Mouse (Mus musculus): Measurements from ENCODE around the gene Mob3b.

Mob3b gene

DNA sequence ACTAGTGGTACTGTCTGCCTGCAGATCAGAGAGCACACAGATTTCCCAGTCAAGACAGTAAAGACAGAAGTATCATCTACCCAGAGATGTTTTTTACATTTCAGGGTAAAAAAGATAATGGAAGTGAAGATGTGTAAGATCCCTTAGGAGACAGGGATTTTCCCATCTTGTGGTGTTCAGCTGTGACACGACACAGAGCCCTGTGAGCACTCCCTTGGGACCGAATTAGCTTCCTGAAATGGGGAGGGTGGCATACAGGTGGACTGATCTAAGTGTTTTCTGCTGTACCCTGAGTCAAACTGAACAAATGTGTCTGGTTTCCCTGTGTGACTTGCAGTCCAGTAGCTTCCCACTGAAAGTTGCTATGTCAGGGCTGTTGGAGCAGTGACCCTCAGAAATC is 42.3 kb downstream of the Mob3b start:
- DNase-seq (ENCODE audit: low read depth, low spot score) = no peak

DNA sequence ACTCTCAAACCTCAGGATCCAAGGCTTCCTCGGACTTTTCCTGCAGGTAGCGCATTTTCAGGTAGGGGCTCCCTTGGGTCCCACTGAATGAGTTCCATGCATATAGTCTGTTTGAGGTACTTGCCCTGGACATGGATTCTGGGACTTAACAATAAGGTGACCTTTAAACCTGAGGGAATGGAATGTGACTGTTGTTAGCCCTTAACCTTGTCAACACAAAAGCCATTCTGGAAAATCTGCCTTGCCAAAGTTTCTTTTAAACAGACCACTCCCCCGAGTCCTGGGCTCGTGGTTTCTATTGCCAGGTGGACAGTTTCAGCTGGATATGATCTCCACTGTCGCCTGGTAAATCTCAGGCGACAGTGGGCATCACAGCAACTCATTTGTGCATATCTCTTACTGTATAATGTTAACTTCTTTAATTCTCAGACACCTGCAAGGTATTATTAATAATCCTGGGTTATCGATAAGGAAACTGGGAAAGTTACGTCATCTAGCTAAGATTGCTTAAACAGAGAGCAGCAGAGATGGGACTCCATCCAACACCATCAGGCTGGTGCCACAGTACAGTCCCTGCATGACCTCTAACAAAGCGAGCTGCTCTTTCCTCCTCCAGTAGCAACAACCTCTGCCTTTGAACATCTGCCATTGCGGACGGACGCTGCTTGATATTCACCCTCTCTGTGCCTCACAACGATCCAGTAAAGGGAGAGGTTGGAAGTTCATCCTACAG is 43.6 kb downstream of the Mob3b start:
- DNase-seq (ENCODE audit: low read depth, low spot score) = no peak

DNA sequence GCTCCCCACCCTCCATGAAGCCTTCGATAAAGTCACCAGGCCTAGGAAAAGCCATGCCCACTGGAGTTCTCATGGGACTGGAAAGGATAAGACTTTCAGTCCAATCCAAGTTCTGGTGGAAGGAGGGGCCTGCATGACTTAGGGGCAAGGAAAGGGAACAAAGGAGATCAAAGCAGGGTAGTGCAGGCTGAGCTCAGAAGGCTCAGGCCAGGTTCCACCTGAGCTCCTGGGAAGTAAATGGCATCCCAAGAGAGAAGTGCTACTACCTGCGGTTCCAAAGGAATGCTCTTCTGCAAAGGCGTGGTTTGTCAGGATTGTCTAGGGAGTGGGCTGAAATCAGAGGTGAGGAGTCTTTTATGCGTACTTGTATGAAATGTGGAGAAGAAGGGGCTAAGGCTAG is 44.8 kb downstream of the Mob3b start:
- DNase-seq (ENCODE audit: low read depth, low spot score) = no peak

DNA sequence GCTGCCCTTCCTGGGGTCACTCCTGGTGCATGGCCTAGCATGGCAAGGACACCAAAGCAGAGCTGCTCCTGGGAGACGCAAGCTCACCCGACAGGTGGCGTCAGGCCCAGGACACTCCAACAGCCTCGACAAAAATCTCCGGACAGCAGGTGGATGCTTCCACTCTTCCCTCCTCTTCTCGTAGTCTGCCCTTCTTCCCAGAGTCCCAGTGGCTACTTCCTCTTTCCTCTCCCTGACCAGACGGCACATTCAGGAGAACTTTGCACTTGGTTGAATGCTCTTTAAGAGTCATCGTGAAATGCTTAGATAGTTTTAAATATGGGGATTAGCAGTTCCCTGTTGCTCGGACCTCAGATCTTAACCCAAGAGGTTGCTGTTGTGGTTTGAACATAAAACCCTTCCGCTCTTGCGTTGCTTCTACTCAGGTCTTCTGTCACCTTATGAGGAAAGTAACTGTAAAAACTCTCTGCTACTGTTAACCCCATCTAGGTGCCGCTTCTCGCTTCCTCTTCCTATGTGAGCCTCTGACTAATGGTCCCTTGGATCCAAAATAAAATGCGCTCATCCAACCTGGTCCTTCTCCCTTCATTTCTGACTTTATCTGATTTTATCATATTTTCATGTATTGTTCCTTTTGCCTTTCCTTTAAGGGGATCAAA is 52.0 kb downstream of the Mob3b start:
- no peak for DNase-seq (ENCODE audit: low read depth, low spot score)

DNA sequence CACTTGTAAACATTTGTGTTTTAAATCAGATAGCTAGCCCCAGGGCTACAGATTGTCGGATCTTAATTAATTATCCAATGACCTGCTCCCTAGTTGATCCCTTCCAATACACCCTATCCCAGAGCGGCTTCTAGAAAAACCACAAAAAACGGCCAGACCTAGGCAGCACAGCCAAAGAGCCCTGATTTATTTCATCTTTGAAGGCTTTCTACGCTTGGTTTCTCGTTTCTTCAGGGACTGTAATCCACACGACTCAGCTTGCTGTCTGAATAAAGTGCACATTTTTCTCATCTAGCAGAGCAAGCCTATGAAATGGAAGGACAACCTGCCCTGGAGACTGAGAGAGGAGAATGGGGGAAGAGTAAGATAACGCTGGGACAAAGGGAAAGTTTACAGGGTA is 56.1 kb downstream of the Mob3b start:
- DNase-seq (ENCODE audit: low read depth, low spot score) = no peak

DNA sequence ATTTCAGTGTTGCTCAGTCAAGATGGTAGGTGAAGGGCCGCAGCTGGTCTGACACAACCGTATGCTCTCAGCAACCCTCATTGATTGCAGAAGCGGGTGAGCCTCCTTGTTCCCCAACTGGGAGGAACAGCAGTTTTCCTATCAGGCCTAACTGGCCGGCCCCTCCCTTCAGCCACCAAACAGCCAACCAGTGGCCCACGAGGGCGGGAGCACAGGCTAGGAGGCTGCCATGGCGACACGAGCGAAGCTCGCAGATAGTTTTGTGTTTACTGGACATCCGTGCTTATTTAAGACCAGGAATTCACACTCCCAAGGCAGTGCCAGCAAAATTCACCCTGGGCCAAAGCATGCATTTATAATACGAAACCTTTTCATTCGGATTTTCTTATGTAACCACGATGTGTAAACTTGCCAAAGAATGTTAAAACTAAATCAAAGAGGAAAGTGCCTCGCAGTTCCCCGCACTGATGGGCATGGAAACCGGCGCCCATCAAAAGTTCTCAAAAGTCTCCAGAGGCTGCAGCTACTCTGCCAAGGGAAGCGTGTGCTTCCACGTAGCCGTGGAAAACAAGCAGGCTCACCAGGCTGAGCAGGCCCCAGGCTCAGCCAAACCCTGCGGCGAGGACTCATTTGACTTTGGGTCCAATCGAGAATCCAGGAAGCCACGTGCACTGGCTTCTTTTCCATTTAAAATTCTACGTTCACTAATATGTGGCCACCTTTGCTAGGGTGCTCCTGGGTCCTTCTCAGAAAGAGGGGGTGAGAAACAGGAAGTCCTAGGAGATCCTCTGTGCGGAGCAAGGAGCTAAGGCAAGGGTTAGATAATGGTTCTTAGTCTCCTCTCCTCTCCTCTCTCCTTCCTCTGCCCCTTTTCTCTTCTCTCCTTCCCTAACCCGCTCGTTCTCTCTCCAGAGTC is 57.2 kb downstream of the Mob3b start:
- DNase-seq (ENCODE audit: low read depth, low spot score) = peak; percentile 77

DNA sequence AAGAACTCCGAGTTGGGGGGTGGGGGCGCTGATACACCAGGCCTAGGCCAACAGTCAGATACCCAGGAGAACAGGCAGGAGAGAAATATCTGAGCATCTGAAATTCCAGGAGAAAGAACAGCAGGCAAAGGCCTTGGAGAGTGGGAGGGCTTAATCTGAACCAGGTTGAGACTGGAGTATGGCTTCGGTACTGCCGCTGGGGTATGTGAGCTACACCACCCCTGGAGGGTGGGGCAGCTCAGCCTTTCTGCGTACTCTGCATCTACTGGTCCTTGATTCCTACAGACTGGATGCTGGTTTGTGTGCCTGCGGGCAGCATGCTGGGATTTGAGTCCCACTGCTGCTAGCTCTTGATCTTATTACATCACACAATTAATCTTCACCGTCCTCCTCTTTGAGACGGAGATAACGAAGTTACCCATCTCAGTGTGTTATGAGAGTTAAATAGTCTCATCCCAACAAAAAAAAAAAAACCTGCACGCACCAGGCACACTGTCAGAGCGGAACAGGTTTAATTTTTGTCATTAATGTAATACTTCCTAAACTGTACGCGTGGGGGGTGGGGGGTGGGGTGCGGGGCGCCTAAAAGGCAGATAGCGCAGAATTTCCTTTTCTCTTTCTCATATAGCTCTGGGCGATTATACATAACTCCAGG is 57.9 kb downstream of the Mob3b start:
- peak; percentile 51 for DNase-seq (ENCODE audit: low read depth, low spot score)

DNA sequence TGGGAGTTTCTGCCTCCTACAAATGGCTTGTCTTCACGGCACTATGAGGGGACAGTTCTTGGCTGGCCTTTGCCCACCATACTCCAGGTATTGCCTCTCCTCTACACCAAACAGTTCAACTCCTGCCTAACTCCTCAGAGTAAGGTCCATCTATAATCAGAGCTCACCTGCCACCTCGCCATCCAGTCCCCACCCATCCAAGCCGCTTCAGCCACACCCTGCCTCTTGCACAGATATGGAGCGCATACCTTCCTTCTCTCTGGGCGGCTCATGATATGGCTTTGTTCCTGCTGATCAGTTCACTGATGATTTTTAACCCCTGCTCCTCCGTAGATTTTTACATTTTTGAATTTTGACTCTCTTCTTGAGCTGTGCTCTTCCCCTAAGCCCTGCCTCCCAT is 58.7 kb downstream of the Mob3b start:
- DNase-seq (ENCODE audit: low read depth, low spot score) = no peak

DNA sequence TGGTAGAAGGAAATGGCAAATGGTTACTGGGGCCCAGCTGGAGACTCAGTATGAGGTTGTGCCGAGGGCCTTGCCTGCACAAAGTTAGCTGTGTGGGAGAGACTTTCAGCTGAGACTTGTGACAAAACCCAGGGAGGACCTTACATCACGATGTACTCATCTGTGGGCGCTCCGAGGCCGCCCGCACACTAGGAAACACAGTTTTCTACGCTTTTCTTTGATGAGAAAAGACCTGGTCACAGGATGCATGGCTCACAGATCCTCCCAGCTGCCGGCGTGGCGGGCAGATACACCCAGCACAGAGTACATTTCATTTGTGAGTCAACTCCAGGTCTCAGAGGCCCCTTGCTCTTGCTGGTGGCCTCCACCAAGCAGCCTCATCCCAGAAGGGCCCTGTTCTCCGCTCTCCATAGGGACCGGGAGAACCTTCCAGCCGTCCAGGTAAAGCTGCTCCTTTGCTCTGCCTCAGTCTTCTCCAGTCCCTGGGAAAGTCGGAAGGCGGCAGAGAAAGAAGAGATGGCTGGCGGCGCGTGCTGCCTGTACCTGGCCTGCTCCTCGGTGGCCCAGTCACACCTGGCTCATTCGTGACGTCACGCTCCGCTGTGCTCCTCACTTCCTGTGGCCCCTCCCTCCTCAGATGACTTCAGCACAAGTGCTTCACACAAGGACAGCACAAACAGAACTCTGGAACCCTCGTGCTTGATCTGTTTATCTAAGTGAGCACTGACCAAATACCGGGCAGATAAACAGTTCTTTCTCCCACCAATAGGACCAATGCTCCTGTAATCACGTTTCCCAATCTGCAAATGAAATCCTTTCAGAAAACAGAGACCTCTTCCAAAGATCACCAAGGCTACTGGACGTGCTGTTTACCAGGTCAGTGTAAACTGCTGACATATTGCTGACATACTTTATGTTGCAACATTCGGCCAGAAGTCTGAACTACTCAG is 60.8 kb downstream of the Mob3b start:
- DNase-seq (ENCODE audit: low read depth, low spot score) = no peak

DNA sequence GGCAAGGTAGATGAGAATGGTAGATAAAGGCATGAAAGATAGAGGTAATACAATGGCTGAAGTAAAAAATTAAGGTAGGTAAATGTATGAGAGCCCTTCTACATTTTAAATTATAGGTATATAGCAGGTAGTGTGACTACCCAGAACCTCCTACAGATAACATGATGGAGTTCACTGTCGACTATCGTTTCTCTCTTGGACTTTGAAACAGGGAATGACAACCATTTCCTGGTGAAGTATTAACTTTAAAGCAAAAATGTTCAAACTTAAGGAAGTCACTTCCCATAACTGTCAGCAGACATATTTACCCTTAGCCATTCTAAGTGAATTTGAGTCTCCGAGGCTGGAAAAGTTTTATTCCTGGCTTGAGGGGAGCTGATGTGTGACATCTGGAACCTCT is 64.8 kb downstream of the Mob3b start:
- no peak for DNase-seq (ENCODE audit: low read depth, low spot score)

DNA sequence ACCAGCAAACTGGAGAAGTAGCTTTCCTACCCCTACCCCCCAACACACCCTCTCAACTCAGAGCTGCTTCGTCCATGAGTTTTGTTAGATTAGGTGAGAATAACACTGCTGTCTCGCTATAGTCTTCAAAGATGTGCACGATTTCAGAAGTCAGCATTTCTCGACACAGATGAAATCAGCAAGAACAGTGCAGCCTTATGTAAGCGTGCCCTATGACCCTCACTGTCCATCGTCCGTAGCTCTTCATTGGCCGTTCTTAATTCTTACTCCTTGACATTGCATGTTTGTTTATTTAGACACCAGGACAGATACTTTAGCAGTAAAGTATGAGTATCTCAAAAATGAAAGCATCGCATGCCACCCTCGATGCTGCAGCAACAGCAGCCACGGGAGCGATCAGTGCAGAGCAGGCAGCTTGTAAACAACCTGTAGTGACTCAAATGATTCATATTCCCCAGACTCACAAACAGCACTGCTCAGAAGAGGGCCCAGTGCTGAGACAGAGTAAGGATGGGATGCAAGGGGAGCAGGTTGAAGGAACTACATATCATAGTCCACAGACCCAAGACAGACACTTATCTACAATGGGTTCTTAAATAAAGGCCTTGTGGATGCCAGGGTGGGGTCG is 66.0 kb downstream of the Mob3b start:
- no peak for DNase-seq (ENCODE audit: low read depth, low spot score)

DNA sequence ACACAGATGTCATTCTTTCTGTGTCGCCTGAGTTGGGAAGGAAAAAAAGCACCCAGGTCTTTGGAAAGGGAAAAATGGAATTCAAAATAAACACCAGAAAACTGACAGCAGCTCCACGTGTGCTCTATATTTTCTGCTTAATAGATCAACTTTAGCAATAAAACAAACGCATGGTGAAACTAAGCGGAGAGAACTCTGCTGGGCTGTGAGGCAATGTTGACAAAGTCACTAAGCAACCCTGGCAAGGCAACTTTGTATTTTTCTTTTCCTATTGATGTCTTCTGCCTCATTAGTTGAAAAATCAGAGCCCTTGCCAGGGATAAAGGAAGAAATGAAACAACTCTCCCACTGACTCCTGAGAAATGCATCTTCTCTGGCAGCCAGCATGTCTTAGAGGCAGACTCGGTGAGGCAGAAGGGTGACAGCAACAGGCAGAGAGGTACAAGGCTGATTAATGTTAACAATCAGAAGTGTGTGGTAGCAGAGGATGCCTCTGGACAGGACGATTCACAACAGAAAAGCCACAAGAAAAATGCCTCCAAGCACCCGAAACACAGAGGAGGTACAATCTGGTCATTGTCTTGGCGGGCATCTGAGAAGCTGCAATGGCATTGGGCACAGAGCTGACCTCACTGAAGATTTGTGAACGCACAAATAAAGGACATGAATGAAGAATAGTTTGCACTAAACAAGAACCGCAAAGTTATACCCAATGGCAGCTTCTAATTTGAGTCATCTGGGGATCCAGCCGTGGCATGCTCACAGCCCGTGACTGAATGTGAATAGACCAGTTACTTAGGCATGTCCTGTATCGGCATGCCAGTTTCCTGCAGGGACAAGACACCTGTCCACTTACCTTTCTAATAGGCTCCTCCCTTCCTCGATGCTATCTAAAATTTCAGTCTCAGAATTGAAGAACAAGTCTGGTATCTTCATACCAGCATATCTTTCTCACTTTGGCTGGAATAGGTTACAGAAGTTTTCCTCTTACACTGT is 67.7 kb downstream of the Mob3b start:
- DNase-seq (ENCODE audit: low read depth, low spot score) = no peak

DNA sequence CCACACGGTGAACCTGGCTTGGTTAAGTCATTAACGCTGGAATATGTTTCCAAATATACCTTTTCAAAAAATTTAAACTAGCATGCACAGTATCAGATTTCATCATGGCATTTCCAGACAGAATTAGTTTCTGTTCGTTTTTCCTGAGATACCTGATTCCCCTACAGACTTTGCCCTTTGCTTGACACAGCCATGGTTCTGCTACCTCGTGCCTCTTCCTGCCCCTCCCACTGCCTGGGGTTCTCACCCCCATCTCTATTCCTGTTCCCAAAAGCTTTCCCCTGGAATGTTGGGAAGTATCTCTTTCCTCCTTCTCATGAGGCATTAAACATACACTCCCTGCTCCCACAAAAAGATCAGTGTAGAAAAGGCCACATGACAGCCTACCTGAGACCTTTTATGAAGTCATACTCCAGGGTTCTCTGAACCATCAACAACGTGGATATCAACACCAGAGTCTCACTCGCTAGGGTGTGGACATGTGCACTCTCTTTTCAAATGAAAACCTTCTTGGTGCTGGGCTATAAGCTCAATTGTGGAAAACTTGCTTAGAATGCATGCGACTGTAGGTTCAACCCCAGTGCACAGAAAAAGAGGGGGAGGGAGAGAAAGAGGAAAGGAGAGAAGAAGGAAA is 71.1 kb downstream of the Mob3b start:
- DNase-seq (ENCODE audit: low read depth, low spot score) = no peak

DNA sequence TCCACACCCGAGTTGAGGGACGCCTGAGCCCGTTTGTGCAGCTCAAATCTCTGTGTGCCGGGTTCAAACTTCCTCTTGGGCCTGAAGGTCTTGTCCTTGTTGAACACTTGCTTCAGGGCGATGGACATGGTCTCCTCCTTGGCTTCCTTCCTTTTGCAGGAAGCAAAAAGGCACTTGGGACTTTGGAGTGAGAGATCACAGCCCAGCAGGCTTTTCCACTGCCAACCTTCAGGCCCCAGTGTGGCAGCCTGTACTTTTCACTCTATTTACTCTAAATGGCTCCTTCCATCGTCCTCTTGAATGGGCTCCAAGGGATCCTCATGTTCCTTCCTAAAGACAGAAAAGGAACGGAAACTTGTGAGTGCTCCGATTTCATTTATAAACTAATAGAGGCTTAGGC is 73.2 kb downstream of the Mob3b start:
- DNase-seq (ENCODE audit: low read depth, low spot score) = no peak

DNA sequence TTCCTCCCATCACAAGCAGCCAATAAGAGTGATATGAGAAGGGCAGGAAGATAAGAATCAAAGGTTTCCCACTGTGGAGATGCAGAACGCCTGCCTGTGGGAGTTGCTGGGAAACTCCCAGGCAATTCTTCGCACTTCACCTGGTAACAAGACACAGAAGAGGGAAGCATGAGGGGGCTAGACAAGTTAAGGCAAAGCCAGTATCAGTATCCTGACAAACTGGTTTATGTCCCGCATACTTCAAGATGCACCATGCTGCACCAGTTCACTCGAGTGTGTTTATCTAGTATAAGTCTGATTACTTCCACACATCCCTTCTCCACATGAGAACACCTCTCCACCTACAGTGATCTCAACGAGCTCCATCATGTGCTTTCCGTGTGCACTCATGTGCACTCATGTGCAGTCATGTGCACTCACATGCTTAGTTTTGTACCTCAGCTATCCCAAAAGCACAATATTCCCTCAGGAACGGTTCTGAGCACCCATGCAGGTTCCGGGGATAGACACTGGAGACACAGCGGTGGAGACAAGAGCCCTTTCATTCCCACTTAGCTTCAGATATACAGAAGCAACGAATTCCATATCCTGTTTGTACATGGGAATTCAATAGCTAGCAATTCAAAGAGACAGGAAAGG is 74.7 kb downstream of the Mob3b start:
- no peak for DNase-seq (ENCODE audit: low read depth, low spot score)

DNA sequence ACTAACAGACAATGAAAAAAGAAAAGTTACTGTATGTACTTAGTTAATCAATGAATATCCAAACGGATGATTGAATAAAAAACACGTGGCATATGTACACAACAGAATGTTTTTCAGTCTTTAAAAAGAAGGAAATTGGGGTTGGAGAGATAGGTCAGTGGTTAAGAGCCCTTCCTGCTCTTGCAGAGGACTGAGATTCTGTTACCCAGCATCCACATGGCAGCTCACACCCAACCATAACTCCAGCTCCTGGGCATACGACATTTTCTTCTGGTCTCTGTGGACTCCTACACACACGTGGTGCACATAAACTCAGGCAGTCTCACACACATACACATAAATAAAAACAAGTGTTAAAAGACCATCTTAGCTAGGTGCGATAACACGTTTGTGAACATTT is 77.0 kb downstream of the Mob3b start:
- no peak for DNase-seq (ENCODE audit: low read depth, low spot score)

DNA sequence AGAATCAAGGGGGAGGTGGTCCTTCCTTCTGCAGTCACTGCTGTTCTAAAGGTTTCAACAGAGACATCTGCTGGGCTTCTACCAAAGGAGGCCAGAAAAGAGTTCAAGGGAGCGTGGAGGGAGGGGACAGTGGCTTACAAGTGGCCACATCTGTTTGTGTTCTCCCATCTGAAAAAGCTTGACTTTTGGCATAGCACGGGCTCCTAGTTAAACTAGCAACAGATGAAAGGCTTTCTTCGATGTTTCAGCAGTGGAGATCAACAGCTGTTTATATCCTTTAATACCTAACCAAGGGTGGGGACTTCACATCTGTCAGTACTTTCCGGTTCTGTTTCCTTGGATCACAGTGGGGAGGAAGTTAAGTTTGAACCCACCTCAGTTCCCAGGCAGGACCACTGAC is 88.5 kb downstream of the Mob3b start:
- peak; percentile 60 for DNase-seq (ENCODE audit: low read depth, low spot score)

DNA sequence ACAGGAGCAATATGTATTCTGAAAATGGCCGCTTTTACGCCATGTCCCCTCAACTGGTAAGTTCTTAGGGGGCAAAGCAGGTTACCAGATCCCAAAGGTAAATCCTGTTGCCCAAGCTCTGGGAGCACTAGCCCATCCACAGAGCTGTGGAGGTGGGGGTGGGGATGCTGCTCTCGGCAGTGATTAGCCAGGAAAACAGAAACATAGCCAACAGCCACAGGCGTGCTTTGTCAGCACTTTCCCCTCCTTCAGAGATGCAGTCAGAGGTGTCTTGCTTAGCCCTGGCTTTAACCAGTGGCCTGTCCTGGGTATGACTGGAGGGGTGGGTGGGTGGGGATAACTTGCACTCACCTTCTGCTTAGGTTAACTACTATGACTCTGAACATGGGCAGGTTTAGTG is 91.1 kb downstream of the Mob3b start:
- DNase-seq (ENCODE audit: low read depth, low spot score) = no peak

Data from forelimb bud, embryonic 11.5 days (tissue).